Mouse (Mus musculus): ENCODE results near the gene Meox2.
"Not testable (repeated sequence)": the region's sequence is repeated elsewhere in the genome, so short reads cannot be mapped to it uniquely, and the experiment has no call there.

Meox2 gene

GRCm38 (mm10) chr12:37108390-37108738, at the start of gene Meox2:
Gene Meox2 (plus strand): TSS chr12:37108540.
- no peak for DNase-seq (ENCODE audit: low spot score)

- no peak for DNase-seq (ENCODE audit: low spot score)
Measured at GRCm38 (mm10) chr12:37072636-37073035, 35.7 kb upstream of the Meox2 start.

- no peak for DNase-seq (ENCODE audit: low spot score)
Measured at GRCm38 (mm10) chr12:37077308-37077707, 31.0 kb upstream of the Meox2 start.

GRCm38 (mm10) chr12:37080005-37080404, 28.3 kb upstream of the Meox2 start:
- not testable (repeated sequence) for DNase-seq (ENCODE audit: low spot score)

GRCm38 (mm10) chr12:37106541-37106940, 1.8 kb upstream of the Meox2 start:
- no peak for DNase-seq (ENCODE audit: low spot score)

- DNase-seq (ENCODE audit: low spot score) = no peak
Measured at GRCm38 (mm10) chr12:37107150-37107549, 1.2 kb upstream of the Meox2 start.

GRCm38 (mm10) chr12:37107713-37108389, 489 bp upstream of the Meox2 start:
- no peak for DNase-seq (ENCODE audit: low spot score)

GRCm38 (mm10) chr12:37108819-37109473, 606 bp downstream of the Meox2 start:
- no peak for DNase-seq (ENCODE audit: low spot score)

GRCm38 (mm10) chr12:37109474-37110012, 1.2 kb downstream of the Meox2 start:
- DNase-seq (ENCODE audit: low spot score) = no peak

- DNase-seq (ENCODE audit: low spot score) = no peak
Measured at GRCm38 (mm10) chr12:37110977-37111376, 2.6 kb downstream of the Meox2 start.

GRCm38 (mm10) chr12:37119246-37119645, 10.9 kb downstream of the Meox2 start:
- no peak for DNase-seq (ENCODE audit: low spot score)

- no peak for DNase-seq (ENCODE audit: low spot score)
Measured at GRCm38 (mm10) chr12:37123763-37124162, 15.4 kb downstream of the Meox2 start.

GRCm38 (mm10) chr12:37142080-37142703, 33.9 kb downstream of the Meox2 start:
- no peak for DNase-seq (ENCODE audit: low spot score)

GRCm38 (mm10) chr12:37143879-37144278, 35.5 kb downstream of the Meox2 start:
- no peak for DNase-seq (ENCODE audit: low spot score)

GRCm38 (mm10) chr12:37167742-37168141, 59.4 kb downstream of the Meox2 start:
- no peak for DNase-seq (ENCODE audit: low spot score)

GRCm38 (mm10) chr12:37173324-37173723, 65.0 kb downstream of the Meox2 start:
- no peak for DNase-seq (ENCODE audit: low spot score)

- no peak for DNase-seq (ENCODE audit: low spot score)
Measured at GRCm38 (mm10) chr12:37183689-37184088, 75.3 kb downstream of the Meox2 start.

GRCm38 (mm10) chr12:37188940-37189488, 80.7 kb downstream of the Meox2 start:
- no peak for DNase-seq (ENCODE audit: low spot score)

Data from layer of hippocampus, adult 9-10 months (tissue).